Mouse (Mus musculus) lung, embryonic 15.5 days (tissue): ENCODE results near the gene Naa35. TPM values are rescaled to one million over a fixed set of nuclear protein-coding genes. Genes with fewer than 3 reads are reported as not detected.
A peak's percentile ranks its signal among the peaks of the same experiment; 100 is the strongest.

Source experiments
- ATAC-seq: fragments of 200-750 bp; cut with Nextera tagmentation; 2 replicates; pipeline ENCODE4 v1.8.0; 2017; ENCODE audit warnings: moderate number of reproducible peaks, borderline replicate concordance; ENCODE audit not compliant: low FRiP score, low TSS enrichment; ENCODE audit errors: extremely low read depth
- H3K27ac ChIP-seq: fragments of 300-500 bp; sonication (generic); 2 replicates; pipeline ENCODE4 v1.5.1; 2015; ENCODE audit warnings: moderate library complexity, mild to moderate bottlenecking, inconsistent platforms
- H3K27me3 ChIP-seq: fragments of 300-500 bp; sonication (generic); 2 replicates; pipeline ENCODE4 v1.6.1; 2015; ENCODE audit warnings: inconsistent platforms
- H3K36me3 ChIP-seq: fragments of 300-500 bp; sonication (generic); 2 replicates; pipeline ENCODE4 v1.6.1; 2015; ENCODE audit warnings: inconsistent platforms
- H3K4me1 ChIP-seq: fragments of 300-500 bp; sonication (generic); 2 replicates; pipeline ENCODE4 v1.6.1; 2015; ENCODE audit warnings: inconsistent platforms
- H3K4me2 ChIP-seq: fragments of 300-500 bp; sonication (generic); 2 replicates; pipeline ENCODE4 v1.6.1; 2015; ENCODE audit warnings: inconsistent platforms, mild to moderate bottlenecking, moderate library complexity
- H3K4me3 ChIP-seq: fragments of 300-500 bp; sonication (generic); 2 replicates; pipeline ENCODE4 v1.5.1; 2015; ENCODE audit warnings: mild to moderate bottlenecking, inconsistent platforms
- H3K9ac ChIP-seq: fragments of 300-500 bp; sonication (generic); 2 replicates; pipeline ENCODE4 v1.6.1; 2015; ENCODE audit warnings: inconsistent platforms
- H3K9me3 ChIP-seq: fragments of 300-500 bp; sonication (generic); 2 replicates; pipeline ENCODE4 v1.6.1; 2016; ENCODE audit warnings: inconsistent platforms
- WGBS: fragments of 180-500 bp; shearing (Covaris S2); methylation state at CpG from one replicate; pipeline ENCODE4 v1.1.7; 2015; 5-methylcytosine and 5-hydroxymethylcytosine counted together
- polyA plus RNA-seq: library from polyadenylated mRNA; unstranded; fragments of >200 nt; fragmentation: Nextera tagmentation; extraction: Ambion mirVana; gene quantifications from 2 replicates; pipeline ENCODE4 v1.2.1, GENCODE M21; 2015

Gene Naa35
- polyA plus RNA-seq, 1 experiment from 2014 or later: 84.1 TPM

- peak within 1 kb of the TSS; percentile 72 for H3K9ac ChIP-seq
- peak within 1 kb of the TSS; percentile 83 for H3K4me3 ChIP-seq
- no peaks in the 10 kb centered on the region for H3K36me3 ChIP-seq
- WGBS: under 1% methylated on average over 59 of the region's 61 CpGs
- H3K4me1 ChIP-seq: peaks cover 8% of the 10 kb centered on the region
- H3K4me2 ChIP-seq: peak within 1 kb of the TSS; percentile 80
- peak within 1 kb of the TSS; percentile 70 for H3K27ac ChIP-seq
- peak; percentile 90 for ATAC-seq
- no peaks in the 10 kb centered on the region for H3K9me3 ChIP-seq
- no peaks in the 10 kb centered on the region for H3K27me3 ChIP-seq
These were observed 90.3 kb downstream of the Naa35 start, which contains the start of gene Golm1 for GRCm38 (mm10) chr13:59675151-59676011. Gene Golm1, minus strand, starts transcription at chr13:59675811.

GRCm38 (mm10) chr13:59676316-59677229, 91.5 kb downstream of the Naa35 start:
- H3K4me3 ChIP-seq: no peak overlapping the region
- 65% methylated on average over 12 of the region's 12 CpGs for WGBS
- H3K4me1 ChIP-seq: peaks cover 8% of the 10 kb centered on the region
- H3K36me3 ChIP-seq: no peaks in the 10 kb centered on the region
- H3K27ac ChIP-seq: no peak overlapping the region
- no peak for ATAC-seq
- H3K9ac ChIP-seq: no peak overlapping the region
- no peaks in the 10 kb centered on the region for H3K9me3 ChIP-seq
- no peaks in the 10 kb centered on the region for H3K27me3 ChIP-seq
- H3K4me2 ChIP-seq: no peak overlapping the region

GRCm38 (mm10) chr13:59679306-59679705, 94.2 kb downstream of the Naa35 start:
- WGBS: 36% methylated on average over 4 of the region's 4 CpGs
- H3K27ac ChIP-seq: no peak overlapping the region
- H3K9ac ChIP-seq: no peak overlapping the region
- H3K4me1 ChIP-seq: peaks cover 5% of the 10 kb centered on the region
- H3K4me3 ChIP-seq: no peak overlapping the region
- no peaks in the 10 kb centered on the region for H3K36me3 ChIP-seq
- no peaks in the 10 kb centered on the region for H3K9me3 ChIP-seq
- no peaks in the 10 kb centered on the region for H3K27me3 ChIP-seq
- H3K4me2 ChIP-seq: no peak overlapping the region
- ATAC-seq: no peak

- Histone ChIP-seq H3K4me1 (no peaks in the 10 kb centered on the region), H3K27ac (no peak overlapping the region), H3K36me3 (no peaks in the 10 kb centered on the region), H3K4me2 (no peak overlapping the region), H3K9ac (no peak overlapping the region), H3K9me3 (no peaks in the 10 kb centered on the region), H3K27me3 (no peaks in the 10 kb centered on the region), H3K4me3 (no peak overlapping the region)
- WGBS: 53% methylated on average over 4 of the region's 4 CpGs
- no peak for ATAC-seq
These were observed 94.8 kb downstream of the Naa35 start for GRCm38 (mm10) chr13:59679908-59680307.

- H3K36me3 ChIP-seq: no peaks in the 10 kb centered on the region
- H3K9me3 ChIP-seq: no peaks in the 10 kb centered on the region
- no peaks in the 10 kb centered on the region for H3K4me1 ChIP-seq
- H3K27me3 ChIP-seq: no peaks in the 10 kb centered on the region
- no peak overlapping the region for H3K27ac ChIP-seq
- H3K4me2 ChIP-seq: no peak overlapping the region
- no peak for ATAC-seq
- 21% methylated on average over 7 of the region's 7 CpGs for whole genome bisulfite sequencing
- H3K4me3 ChIP-seq: no peak overlapping the region
- H3K9ac ChIP-seq: no peak overlapping the region
These were observed 97.6 kb downstream of the Naa35 start for GRCm38 (mm10) chr13:59682629-59683028.

GRCm38 (mm10) chr13:59685236-59685635, 100.2 kb downstream of the Naa35 start:
- H3K9me3 ChIP-seq: no peaks in the 10 kb centered on the region
- H3K36me3 ChIP-seq: no peaks in the 10 kb centered on the region
- no peak overlapping the region for H3K4me2 ChIP-seq
- 81% methylated on average over 3 of the region's 3 CpGs for WGBS
- H3K4me3 ChIP-seq: no peak overlapping the region
- ATAC-seq: no peak
- H3K27ac ChIP-seq: no peak overlapping the region
- no peaks in the 10 kb centered on the region for H3K27me3 ChIP-seq
- no peak overlapping the region for H3K9ac ChIP-seq
- no peaks in the 10 kb centered on the region for H3K4me1 ChIP-seq

Other genes starting within 250 kb of the Naa35 start
- gene Agtpbp1, start within 50 bp of the Naa35 start, polyA plus RNA-seq: 16.3 and 16.5 TPM in 2 replicates
- 36.3 and 38.0 TPM in 2 replicates for gene Golm1, start 90.6 kb downstream of the Naa35 start, polyA plus RNA-seq
- gene 4921517D22Rik, start 108.8 kb downstream of the Naa35 start, polyA plus RNA-seq: not detected in 2 replicates
- not detected in 2 replicates for gene Spata31d1a, start 125.1 kb downstream of the Naa35 start, polyA plus RNA-seq
- gene Spata31d1b, start 127.0 kb downstream of the Naa35 start, polyA plus RNA-seq: not detected in 2 replicates
- not detected in 2 replicates for gene Spata31d1d, start 146.5 kb downstream of the Naa35 start, polyA plus RNA-seq
- gene 1700014D04Rik, start 161.5 kb downstream of the Naa35 start, polyA plus RNA-seq: not detected in 2 replicates
- gene Isca1, start 184.6 kb downstream of the Naa35 start, polyA plus RNA-seq: 123 and 140 TPM in 2 replicates
- not detected in 2 replicates for gene Gm49354, start 197.0 kb downstream of the Naa35 start, polyA plus RNA-seq
- 46.5 and 49.3 TPM in 2 replicates for gene Tut7, start 237.9 kb downstream of the Naa35 start, polyA plus RNA-seq